Mouse (Mus musculus): ENCODE measurements around the gene Morn4.

DNA sequence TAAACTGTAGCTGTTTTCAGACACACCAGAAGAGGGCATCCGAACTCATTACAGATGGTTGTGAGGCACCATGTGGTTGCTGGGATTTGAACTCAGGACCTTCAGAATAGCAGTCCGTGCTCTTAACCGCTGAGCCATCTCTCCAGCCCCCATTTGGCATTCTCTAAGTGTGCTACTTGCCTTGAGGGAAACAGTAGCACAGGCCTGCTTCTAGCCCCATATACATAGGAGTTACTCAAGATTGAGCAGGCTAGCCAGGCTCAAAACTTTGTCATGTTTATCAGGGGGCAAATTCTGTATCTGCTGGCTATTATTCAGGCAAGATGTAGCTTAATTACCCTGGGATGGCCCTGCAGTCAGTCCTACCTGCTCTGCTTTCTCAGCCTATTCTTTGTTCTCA lies 34.8 kb downstream of the Morn4 start:
- no peak for TF ChIP-seq KAT2A (conservative IDR thresholded peaks at IDR 0.05; ENCODE audit: low read depth, low read length)
- no peak for TF ChIP-seq MAX (IDR thresholded peaks at IDR 0.05; ENCODE audit: low read length)
- TF ChIP-seq POLR2A (IDR thresholded peaks at IDR 0.05; ENCODE audit: control insufficient read depth in 1 of 2, insufficient read depth in 1 of 2, low read depth in 1 of 2, low read length in 2 of 2, poor library complexity in 1 of 2): no peak
- TF ChIP-seq GATA1 (IDR thresholded peaks at IDR 0.05; ENCODE audit: low read depth, low read length): no peak
- TF ChIP-seq CTCF (IDR thresholded peaks at IDR 0.05 in 2 of 3, conservative IDR thresholded peaks at IDR 0.05 in 1 of 3; ENCODE audit: control insufficient read depth in 1 of 3, insufficient read depth in 1 of 3, low read depth in 2 of 3, low read length in 3 of 3, poor library complexity in 1 of 3, severe bottlenecking in 1 of 3): no peak; a peak in 1 of 6 replicates
- no peak for TF ChIP-seq BHLHE40 (IDR thresholded peaks at IDR 0.05; ENCODE audit: borderline replicate concordance, low read depth, low read length)
- no peak for TF ChIP-seq MYC (IDR thresholded peaks at IDR 0.05; ENCODE audit: low read depth, low read length)
- no peak for TF ChIP-seq MAZ (IDR thresholded peaks at IDR 0.05; ENCODE audit: low read depth, low read length)
- no peak for TF ChIP-seq HCFC1 (IDR thresholded peaks at IDR 0.05; ENCODE audit: low read depth, low read length)
- no peak for TF ChIP-seq NELFE (IDR thresholded peaks at IDR 0.05; ENCODE audit: low read depth, low read length)
- TF ChIP-seq TAL1 (IDR thresholded peaks at IDR 0.05; ENCODE audit: low read length): no peak
- no peak for TF ChIP-seq POLR2AphosphoS2 (IDR thresholded peaks at IDR 0.05; ENCODE audit: low read length)
- TF ChIP-seq NRF1 (IDR thresholded peaks at IDR 0.05; ENCODE audit: insufficient read depth, low read depth, low read length, poor library complexity, severe bottlenecking): no peak
- TF ChIP-seq ETS1 (IDR thresholded peaks at IDR 0.05; ENCODE audit: low read depth, low read length): no peak

Data from MEL (cell line).